Mouse (Mus musculus) thymus, adult 2 months (tissue): ENCODE results near the gene Cfap97d1. TPM values are rescaled to one million over a fixed set of nuclear protein-coding genes. Genes with fewer than 3 reads are reported as not detected.

ENCODE experiments used
- DNase-seq: peaks from one replicate; pipeline ENCODE4 v3.0.0; 2021
- H3K27ac ChIP-seq: fragments of 200-500 bp; 2 replicates; pipeline ENCODE4 v1.5.1; 2012; ENCODE audit warnings: low read length, control low read depth; ENCODE audit not compliant: control insufficient read depth, insufficient read depth
- H3K27me3 ChIP-seq: fragments of 200-500 bp; 2 replicates; pipeline ENCODE4 v1.6.1; 2012; ENCODE audit warnings: mild to moderate bottlenecking, low read length, moderate library complexity, mixed read lengths; ENCODE audit not compliant: control insufficient read depth, insufficient read depth
- H3K36me3 ChIP-seq: fragments of 200-500 bp; 2 replicates; pipeline ENCODE4 v1.6.1; 2012; ENCODE audit warnings: mild to moderate bottlenecking, low read length, moderate library complexity; ENCODE audit not compliant: control insufficient read depth, insufficient read depth
- H3K4me1 ChIP-seq: fragments of 200-500 bp; replicated peaks from 2 replicates; pipeline ENCODE4 v1.6.1; 2012; ENCODE audit warnings: low read length; ENCODE audit not compliant: control insufficient read depth, insufficient read depth
- H3K4me3 ChIP-seq: fragments of 200-500 bp; 2 replicates; pipeline ENCODE4 v1.5.1; 2012; ENCODE audit warnings: mild to moderate bottlenecking, low read length, control low read depth, moderate library complexity; ENCODE audit not compliant: control insufficient read depth, insufficient read depth
- CTCF ChIP-seq: fragments of 200-500 bp; IDR thresholded peaks from 2 replicates; pipeline ENCODE4 v1.5.1; 2012; ENCODE audit warnings: mild to moderate bottlenecking, control low read depth, low read length, moderate library complexity, borderline replicate concordance; ENCODE audit not compliant: control insufficient read depth, poor library complexity, insufficient read depth; ENCODE audit errors: extremely low read depth
- POLR2A ChIP-seq: fragments of 200-500 bp; IDR thresholded peaks from 2 replicates; pipeline ENCODE4 v1.6.1; 2012; ENCODE audit warnings: mild to moderate bottlenecking, low read length, control low read depth, moderate library complexity; ENCODE audit not compliant: control insufficient read depth, poor library complexity, insufficient read depth; ENCODE audit errors: extremely low read depth
- WGBS: fragments of 180-500 bp; shearing (Covaris S2); methylation state at CpG from one replicate; pipeline ENCODE4 v1.1.7; 2018; 5-methylcytosine and 5-hydroxymethylcytosine counted together
- polyA plus RNA-seq: library from polyadenylated mRNA; depleted of rRNA; stranded (reverse); fragments of >200 nt; gene quantifications from 2 replicates; pipeline ENCODE4 v1.2.3, GENCODE M21; 2012

Gene Cfap97d1
- polyA plus RNA-seq, 1 experiment: not detected

DNA sequence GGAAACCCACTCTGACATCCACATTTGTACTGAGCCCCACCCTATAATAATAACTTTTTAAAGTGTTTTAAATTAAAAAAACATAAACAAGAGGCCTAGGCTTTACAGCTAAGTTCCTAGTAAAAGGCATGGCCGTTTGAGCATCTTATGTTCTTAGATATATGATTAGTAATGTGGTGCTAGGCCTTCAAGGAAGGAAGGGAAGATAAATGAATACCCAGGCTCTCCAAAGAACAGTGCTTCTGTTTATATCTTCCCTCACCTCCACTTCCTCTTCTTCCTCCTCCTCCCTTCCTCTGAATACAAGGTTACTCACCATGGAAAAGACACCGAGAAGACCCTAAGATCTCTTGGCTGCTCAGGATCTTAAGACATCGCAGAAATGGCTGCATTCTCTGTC, 7.7 kb downstream of the Cfap97d1 start:
- DNase-seq: no peak
- H3K27ac ChIP-seq: no peak overlapping the region
- H3K4me1 ChIP-seq: no peaks in the 10 kb centered on the region
- 66% methylated on average over 3 of the region's 3 CpGs for WGBS
- H3K36me3 ChIP-seq: no peaks in the 10 kb centered on the region
- TF ChIP-seq CTCF (no peak), POLR2A (no peak)
- no peaks in the 10 kb centered on the region for H3K27me3 ChIP-seq
- no peak overlapping the region for H3K4me3 ChIP-seq

DNA sequence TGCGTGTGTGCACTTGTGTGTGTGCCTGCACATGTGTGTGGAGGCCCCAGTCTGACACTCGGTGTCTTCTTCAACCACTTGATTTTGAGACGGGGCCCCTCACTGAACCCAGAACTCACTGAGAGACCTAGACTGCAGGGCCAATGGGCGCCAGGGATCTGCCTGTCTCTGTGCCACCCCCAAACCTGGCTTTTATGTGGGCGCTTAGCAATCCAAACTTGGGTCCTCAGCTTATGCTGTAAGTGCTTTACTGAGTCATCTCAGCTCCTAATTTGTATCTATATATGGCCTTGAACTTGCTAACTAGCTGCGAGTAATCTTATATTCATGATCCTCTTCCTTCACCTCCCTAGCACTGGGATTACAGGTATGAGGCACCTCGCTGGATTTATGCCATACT, 8.3 kb downstream of the Cfap97d1 start:
- Histone ChIP-seq H3K4me1 (no peaks in the 10 kb centered on the region), H3K27ac (no peak overlapping the region), H3K36me3 (no peaks in the 10 kb centered on the region), H3K4me3 (no peak overlapping the region), H3K27me3 (no peaks in the 10 kb centered on the region)
- no peak for DNase-seq
- WGBS: 94% methylated on average over 7 of the region's 7 CpGs
- TF ChIP-seq CTCF (no peak), POLR2A (no peak)

DNA sequence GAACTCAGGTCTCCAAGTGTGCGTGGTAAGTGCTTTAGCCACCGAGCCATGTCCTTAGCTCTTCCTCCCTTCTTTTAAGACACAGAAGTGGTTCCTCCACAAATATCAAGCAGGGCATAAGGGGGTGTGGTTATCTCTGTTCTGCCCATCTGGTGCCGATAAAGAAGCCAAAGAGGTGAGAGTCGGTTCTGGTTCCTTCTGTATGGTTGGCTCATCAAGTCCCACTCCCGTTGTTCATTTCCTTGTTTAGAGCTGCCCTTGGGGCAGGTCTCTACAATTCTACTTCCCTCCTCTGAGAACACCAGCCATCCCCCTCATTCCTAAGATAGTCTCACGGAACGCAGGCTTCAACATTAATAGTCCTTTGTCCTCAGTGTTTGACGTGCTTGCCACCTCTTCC, 10.0 kb downstream of the Cfap97d1 start:
- Histone ChIP-seq H3K36me3 (no peaks in the 10 kb centered on the region), H3K4me1 (no peaks in the 10 kb centered on the region), H3K27ac (no peak overlapping the region), H3K4me3 (no peak overlapping the region), H3K27me3 (no peaks in the 10 kb centered on the region)
- no peak for DNase-seq
- TF ChIP-seq POLR2A (no peak), CTCF (no peak)
- WGBS: 50% methylated on average over 8 of the region's 8 CpGs

DNA sequence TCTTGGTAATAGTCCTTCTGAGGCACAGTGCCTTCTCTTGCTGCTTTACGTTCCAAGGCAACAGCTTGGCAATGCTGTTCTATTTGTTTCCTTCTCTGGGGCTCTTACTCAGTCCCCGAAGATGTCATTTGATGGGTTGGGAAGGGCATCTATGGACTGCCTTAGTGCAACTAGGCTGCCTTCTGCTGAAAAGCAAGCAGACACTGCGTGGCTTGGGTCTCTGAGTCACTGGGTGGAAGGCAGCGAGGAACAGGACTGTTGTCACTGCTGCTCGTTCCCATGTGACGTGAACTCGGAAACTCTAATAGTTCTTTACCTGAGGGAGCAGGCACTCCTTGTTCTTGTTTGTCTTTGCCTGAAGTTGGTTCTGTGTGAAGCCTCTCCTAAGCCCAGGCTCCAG, 11.9 kb downstream of the Cfap97d1 start:
- no peaks in the 10 kb centered on the region for H3K27me3 ChIP-seq
- 96% methylated on average over 7 of the region's 7 CpGs for WGBS
- DNase-seq: no peak
- no peak overlapping the region for H3K27ac ChIP-seq
- no peaks in the 10 kb centered on the region for H3K36me3 ChIP-seq
- TF ChIP-seq POLR2A (no peak), CTCF (no peak)
- H3K4me3 ChIP-seq: no peak overlapping the region
- no peaks in the 10 kb centered on the region for H3K4me1 ChIP-seq

DNA sequence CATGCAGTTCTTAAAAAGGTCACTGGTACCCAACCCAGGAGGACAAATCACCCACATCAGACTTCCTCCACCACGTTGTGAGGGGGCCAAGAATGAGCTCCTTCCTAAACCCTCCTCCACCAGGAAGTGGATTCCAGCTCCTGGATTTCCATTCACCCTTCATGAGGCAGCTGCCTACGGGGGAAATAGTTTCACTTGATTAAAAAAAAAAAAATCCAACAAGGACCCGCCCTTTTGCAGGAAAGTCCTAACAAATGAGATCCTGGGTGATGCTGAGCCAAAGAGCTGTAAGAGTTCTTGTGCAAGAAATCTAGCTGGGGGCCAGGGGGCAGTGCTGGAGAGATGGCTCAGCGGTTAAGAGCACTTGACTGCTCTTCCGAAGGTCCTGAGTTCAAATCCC, 14.2 kb downstream of the Cfap97d1 start:
- H3K4me1 ChIP-seq: no peaks in the 10 kb centered on the region
- no peak for DNase-seq
- WGBS: 56% methylated on average over 5 of the region's 5 CpGs
- no peaks in the 10 kb centered on the region for H3K36me3 ChIP-seq
- no peak overlapping the region for H3K27ac ChIP-seq
- no peaks in the 10 kb centered on the region for H3K27me3 ChIP-seq
- no peak for TF ChIP-seq CTCF
- H3K4me3 ChIP-seq: no peak overlapping the region

DNA sequence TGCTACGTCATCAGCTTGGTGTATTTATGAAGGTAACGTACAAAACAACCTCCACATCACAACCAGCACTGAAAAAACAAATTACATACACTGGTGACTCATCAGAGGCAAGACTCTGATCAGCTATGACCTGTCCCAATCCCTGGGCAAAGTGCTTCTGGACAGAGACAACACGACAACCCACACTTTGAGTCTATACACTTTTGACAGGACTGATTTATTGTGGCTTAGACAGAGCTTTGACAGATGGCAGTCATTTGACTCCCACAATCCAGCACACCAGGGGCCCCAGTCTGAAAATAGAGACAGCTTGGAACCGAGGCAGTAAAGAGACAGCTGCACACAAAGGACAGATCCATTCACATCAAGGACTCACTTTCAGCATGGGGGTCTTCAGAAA, 15.4 kb downstream of the Cfap97d1 start:
- Histone ChIP-seq H3K4me1 (no peaks in the 10 kb centered on the region), H3K27ac (no peak overlapping the region), H3K4me3 (no peak overlapping the region), H3K36me3 (no peaks in the 10 kb centered on the region), H3K27me3 (no peaks in the 10 kb centered on the region)
- no peak for TF ChIP-seq POLR2A
- no peak for TF ChIP-seq CTCF
- 71% methylated on average over 4 of the region's 4 CpGs for WGBS
- no peak for DNase-seq

DNA sequence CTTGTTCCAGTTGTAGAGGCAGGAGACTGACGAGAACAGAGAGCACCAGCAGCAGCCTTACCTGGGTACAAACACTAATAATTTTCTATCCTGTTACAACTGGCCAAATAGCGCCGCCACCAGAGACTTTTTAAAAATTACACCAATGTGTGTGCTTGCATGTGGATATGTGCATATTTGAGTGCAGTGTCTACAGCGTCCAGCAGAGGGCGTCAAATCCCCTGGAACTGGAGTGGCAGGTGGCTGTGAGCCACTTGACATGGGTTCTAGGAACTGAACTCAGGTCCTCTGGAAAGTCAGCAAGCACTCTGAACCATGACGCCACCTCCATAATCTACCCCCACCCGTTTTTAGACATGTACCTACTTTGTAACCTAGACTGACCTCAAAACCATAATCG, 20.2 kb downstream of the Cfap97d1 start:
- TF ChIP-seq POLR2A: no peak
- no peak for TF ChIP-seq CTCF
- Histone ChIP-seq H3K4me1 (no peaks in the 10 kb centered on the region), H3K27me3 (no peaks in the 10 kb centered on the region), H3K36me3 (no peaks in the 10 kb centered on the region), H3K27ac (no peak overlapping the region), H3K4me3 (no peak overlapping the region)
- DNase-seq: no peak
- 95% methylated on average over 8 of the region's 8 CpGs for WGBS
